Mouse (Mus musculus) ES-Bruce4 (cell line): ENCODE data around the gene Gpbar1. TPM values are rescaled to one million over a fixed set of nuclear protein-coding genes. Genes with fewer than 3 reads are reported as not detected.
"Not testable (repeated sequence)": the region's sequence is repeated elsewhere in the genome, so short reads cannot be mapped to it uniquely, and the experiment has no call there.

ENCODE experiments used
- H3K27ac ChIP-seq: 2 replicates; pipeline ENCODE4 v1.5.1; 2012; ENCODE audit warnings: low read length, inconsistent platforms; ENCODE audit not compliant: insufficient read depth
- H3K27me3 ChIP-seq: 2 replicates; pipeline ENCODE4 v1.6.1; 2012; ENCODE audit warnings: mild to moderate bottlenecking, low read length, inconsistent platforms; ENCODE audit not compliant: control insufficient read depth, poor library complexity, insufficient read depth, severe bottlenecking
- H3K36me3 ChIP-seq: 2 replicates; pipeline ENCODE4 v1.6.1; 2012; ENCODE audit warnings: inconsistent platforms, mild to moderate bottlenecking, low read length, moderate library complexity; ENCODE audit not compliant: control insufficient read depth, poor library complexity, insufficient read depth, severe bottlenecking
- H3K4me1 ChIP-seq: one replicate; pipeline ENCODE4 v1.8.1; 2011; ENCODE audit warnings: low read length; ENCODE audit not compliant: control insufficient read depth, insufficient read depth
- H3K4me3 ChIP-seq: 2 replicates; pipeline ENCODE4 v1.5.1; 2011; ENCODE audit warnings: low read depth, mild to moderate bottlenecking, low read length
- H3K9ac ChIP-seq: 2 replicates; pipeline ENCODE4 v1.6.1; 2012; ENCODE audit warnings: low read depth, mild to moderate bottlenecking, inconsistent platforms; ENCODE audit not compliant: poor library complexity, severe bottlenecking
- H3K9me3 ChIP-seq: replicated peaks from 2 replicates; pipeline ENCODE4 v1.6.1; 2012; ENCODE audit warnings: mild to moderate bottlenecking, low read length, inconsistent platforms; ENCODE audit not compliant: control insufficient read depth, poor library complexity, insufficient read depth, severe bottlenecking
- CTCF ChIP-seq: IDR thresholded peaks from one replicate; pipeline ENCODE4 v1.8.1; 2011; ENCODE audit warnings: low read depth, low read length
- EP300 ChIP-seq: IDR thresholded peaks from 2 replicates; pipeline ENCODE4 v1.6.1; 2011; ENCODE audit warnings: low read depth, low read length; ENCODE audit not compliant: insufficient read depth
- POLR2A ChIP-seq: IDR thresholded peaks from one replicate; pipeline ENCODE4 v1.8.1; 2011; ENCODE audit warnings: low read length; ENCODE audit not compliant: insufficient read depth
- polyA plus RNA-seq: library from polyadenylated mRNA; stranded (reverse); fragments of >200 nt; gene quantifications from 2 replicates; pipeline ENCODE4 v1.2.4, GENCODE M21; 2011; ENCODE audit warnings: low read depth; ENCODE audit not compliant: missing spikeins, insufficient read depth, insufficient read length

Gpbar1 gene
- polyA plus RNA-seq, 1 experiment: not detected

DNA sequence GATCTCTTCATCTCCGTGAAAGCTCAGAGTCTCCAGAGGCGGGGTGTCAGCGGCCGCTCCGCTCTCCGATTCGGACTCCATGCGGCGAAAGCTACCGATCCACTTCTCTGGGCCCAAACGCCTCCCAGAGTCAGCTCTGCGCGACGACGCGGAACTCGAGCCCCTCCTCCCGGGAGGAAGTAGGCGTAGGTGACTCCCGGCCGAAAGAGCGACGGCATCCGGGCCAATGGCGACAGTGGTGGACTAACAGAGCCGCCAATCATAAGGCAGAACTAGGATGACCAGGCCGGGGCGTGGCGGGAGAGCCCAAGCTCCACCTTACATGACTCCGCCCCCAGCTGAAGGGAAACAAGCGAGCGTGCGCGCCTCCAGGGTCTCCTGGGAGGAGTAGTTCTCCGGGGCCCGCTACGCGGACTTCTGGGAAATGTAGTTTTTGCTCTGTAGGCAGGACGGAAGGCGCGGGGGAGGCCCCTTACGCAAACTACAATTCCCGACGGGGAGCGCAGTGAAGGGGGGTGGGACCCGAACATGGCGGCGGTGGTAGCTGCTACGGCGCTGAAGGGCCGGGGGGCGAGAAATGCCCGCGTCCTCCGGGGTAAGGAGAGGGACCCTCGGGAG lies 6.3 kb downstream of the Gpbar1 start, which contains the start of the genes Aamp and Pnkd:
TSS of gene Aamp (minus strand) at position 196 of the 618 bp plus-strand sequence.
TSS of gene Pnkd (plus strand) at position 388 of the 618 bp plus-strand sequence.
- TF ChIP-seq CTCF: no peak
- TF ChIP-seq POLR2A: no peak
- no peak for TF ChIP-seq EP300

GRCm38 (mm10) chr1:74285212-74286010 lies 7.1 kb downstream of the Gpbar1 start:
- H3K36me3 ChIP-seq: peaks cover 9% of the 10 kb centered on the region
- no peaks in the 10 kb centered on the region for H3K27me3 ChIP-seq
- TF ChIP-seq CTCF: no peak
- no peak for TF ChIP-seq EP300
- no peak for TF ChIP-seq POLR2A
- H3K9me3 ChIP-seq: no peaks in the 10 kb centered on the region
- no peak overlapping the region for H3K27ac ChIP-seq
- H3K4me1 ChIP-seq: no peaks in the 10 kb centered on the region
- H3K9ac ChIP-seq: peak overlapping the region; percentile 71
- peak overlapping the region; percentile 80 for H3K4me3 ChIP-seq

More for the DNA sequence above, 6.3 kb downstream of the Gpbar1 start, which contains the start of the genes Aamp and Pnkd:
- Histone ChIP-seq H3K9ac (peak within 1 kb of the TSS; percentile 71), H3K36me3 (peaks cover 12% of the 10 kb centered on the region), H3K27me3 (no peaks in the 10 kb centered on the region), H3K27ac (no peak within 1 kb of the TSS), H3K4me1 (no peaks in the 10 kb centered on the region), H3K4me3 (peak within 1 kb of the TSS; percentile 80), H3K9me3 (no peaks in the 10 kb centered on the region)

GRCm38 (mm10) chr1:74286869-74287607 lies 8.7 kb downstream of the Gpbar1 start:
- not testable (repeated sequence) for H3K9ac ChIP-seq, H3K27ac ChIP-seq, H3K4me1 ChIP-seq, H3K9me3 ChIP-seq, H3K4me3 ChIP-seq, H3K27me3 ChIP-seq
- peaks cover 14% of the 10 kb centered on the region for H3K36me3 ChIP-seq
- peak; percentile 1 for TF ChIP-seq CTCF

DNA sequence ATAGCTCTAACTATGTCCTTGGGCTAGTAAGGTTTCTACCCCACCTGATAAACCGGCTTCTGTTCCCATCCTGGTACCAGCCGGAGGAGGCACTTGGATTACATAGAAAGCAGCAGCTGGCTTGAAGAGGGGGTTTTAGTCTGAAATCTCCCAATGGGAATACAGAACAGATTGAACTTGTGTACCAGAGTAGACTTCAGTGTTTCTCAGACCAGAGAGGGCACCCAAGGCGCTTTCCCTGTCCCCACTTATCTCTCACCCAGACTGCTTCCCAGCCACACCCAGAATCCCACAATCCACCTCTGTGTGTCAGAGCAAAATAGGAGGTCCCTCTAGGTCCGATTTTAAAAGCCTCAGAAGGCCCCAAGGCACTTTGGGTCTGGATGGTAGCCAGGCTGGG lies 10.0 kb downstream of the Gpbar1 start:
- no peak overlapping the region for H3K9ac ChIP-seq
- H3K4me1 ChIP-seq: no peaks in the 10 kb centered on the region
- no peak for TF ChIP-seq POLR2A
- no peak for TF ChIP-seq EP300
- no peak for TF ChIP-seq CTCF
- H3K9me3 ChIP-seq: no peaks in the 10 kb centered on the region
- peaks cover 14% of the 10 kb centered on the region for H3K36me3 ChIP-seq
- H3K27ac ChIP-seq: no peak overlapping the region
- H3K27me3 ChIP-seq: no peaks in the 10 kb centered on the region
- no peak overlapping the region for H3K4me3 ChIP-seq

GRCm38 (mm10) chr1:74289248-74289647 lies 10.9 kb downstream of the Gpbar1 start:
- no peaks in the 10 kb centered on the region for H3K4me1 ChIP-seq
- no peak overlapping the region for H3K9ac ChIP-seq
- no peaks in the 10 kb centered on the region for H3K9me3 ChIP-seq
- no peak overlapping the region for H3K4me3 ChIP-seq
- H3K27ac ChIP-seq: no peak overlapping the region
- peaks cover 17% of the 10 kb centered on the region for H3K36me3 ChIP-seq
- TF ChIP-seq POLR2A (no peak), EP300 (no peak), CTCF (no peak)
- no peaks in the 10 kb centered on the region for H3K27me3 ChIP-seq
